ENCODE assay signal across 8 mouse cellular contexts in the genomic region with DNA sequence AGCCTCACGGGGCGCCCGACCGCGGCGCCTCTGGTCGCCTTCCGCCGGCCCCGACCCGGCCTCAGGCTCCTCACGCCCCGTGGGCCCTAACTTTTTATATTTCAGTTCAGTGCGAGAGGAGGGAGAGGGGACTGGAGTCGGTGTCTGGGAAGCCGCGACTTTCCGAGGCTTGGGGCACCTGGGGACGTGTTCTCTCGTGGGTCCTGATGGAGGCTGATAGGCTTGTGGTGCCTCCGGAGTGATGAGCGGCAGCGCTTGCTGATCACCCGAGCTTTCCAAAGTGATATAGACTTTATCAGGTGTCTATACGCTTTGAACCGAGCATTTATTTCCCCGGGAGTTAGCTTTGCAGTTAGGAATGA. TPM values are rescaled to one million over a fixed set of nuclear protein-coding genes. Genes with fewer than 3 reads are reported as not detected.
DNase-seq lines count a peak whose midpoint lies in the region; ATAC-seq and TF ChIP-seq lines count a peak whose summit lies in the region.

No protein-coding gene starts in this region.

- under 1% methylated on average over 27 of the region's 27 CpGs for WGBS in heart, embryonic 10.5 days
- WGBS in forebrain, embryonic 11.5 days, result under 1% methylated on average over 27 of the region's 27 CpGs
- under 1% methylated on average over 27 of the region's 27 CpGs for WGBS in liver, embryonic 12.5 days (ENCODE audit: insufficient replicate concordance)
- under 1% methylated on average over 26 of the region's 27 CpGs for WGBS in stomach, postnatal 0 days

- H3K27ac ChIP-seq in heart, embryonic 10.5 days, result peak overlapping the region; percentile 92
- H3K27ac ChIP-seq in forebrain, embryonic 11.5 days (ENCODE audit: low read depth, low read length), result peak overlapping the region; percentile 86
- peak overlapping the region; percentile 78 for H3K27ac ChIP-seq in liver, embryonic 12.5 days
- H3K27ac ChIP-seq in stomach, postnatal 0 days (replicated peaks), result peak overlapping the region; percentile 90

- H3K36me3 ChIP-seq in heart, embryonic 10.5 days, result no peaks in the 10 kb centered on the region
- H3K36me3 ChIP-seq in forebrain, embryonic 11.5 days (ENCODE audit: control insufficient read depth, insufficient read depth, low read length), result no peaks in the 10 kb centered on the region
- no peaks in the 10 kb centered on the region for H3K36me3 ChIP-seq in liver, embryonic 12.5 days
- no peaks in the 10 kb centered on the region for H3K36me3 ChIP-seq in stomach, postnatal 0 days (ENCODE audit: control insufficient read depth, insufficient read depth, low read length)

- ATAC-seq in CD4-positive, CD25-positive, alpha-beta regulatory T cell, adult 4 months, result peak; percentile 50
- ATAC-seq in forebrain, embryonic 11.5 days (replicated peaks; ENCODE audit: low FRiP score), result no peak; the same call in 1 of the 2 replicates
- peak; percentile 43 for ATAC-seq in liver, embryonic 12.5 days
- no peak for ATAC-seq in stomach, postnatal 0 days (ENCODE audit: low FRiP score, low TSS enrichment)

- H3K4me3 ChIP-seq in heart, embryonic 10.5 days, result peak overlapping the region; percentile 92
- H3K4me3 ChIP-seq in forebrain, embryonic 11.5 days (ENCODE audit: low read depth, low read length), result peak overlapping the region; percentile 93
- H3K4me3 ChIP-seq in liver, embryonic 12.5 days, result peak overlapping the region; percentile 77
- peak overlapping the region; percentile 91 for H3K4me3 ChIP-seq in stomach, postnatal 0 days (ENCODE audit: low read depth, low read length)

- H3K9me3 ChIP-seq in heart, embryonic 10.5 days, result no peaks in the 10 kb centered on the region
- H3K9me3 ChIP-seq in forebrain, embryonic 11.5 days (ENCODE audit: control insufficient read depth, low read length), result no peaks in the 10 kb centered on the region
- H3K9me3 ChIP-seq in liver, embryonic 12.5 days (replicated peaks), result no peaks in the 10 kb centered on the region; the same call in 1 of the 2 replicates
- H3K9me3 ChIP-seq in stomach, postnatal 0 days (ENCODE audit: control insufficient read depth, low read length), result no peaks in the 10 kb centered on the region

- intact Hi-C loops in heart, postnatal 36 days (cut with DNase I), result no loop called here

- DNase-seq in heart, embryonic 10.5 days (ENCODE audit: low spot score), result peak; percentile 78
- no peak for DNase-seq in heart, postnatal 36 days
- DNase-seq in forebrain, embryonic 11.5 days (ENCODE audit: low spot score), result no peak
- DNase-seq in stomach, postnatal 0 days (ENCODE audit: low spot score), result no peak
- DNase-seq in B cell, adult 2 months, result no peak
- no peak for DNase-seq in spleen, postnatal 4 days (ENCODE audit: low spot score in 2 of 2)

- TF ChIP-seq CTCF in stomach, postnatal 0 days (IDR thresholded peaks at IDR 0.05; ENCODE audit: low read depth), result 0 out of 2 replicates have a peak, but pooled peaks have one; percentile 5

- peak overlapping the region; percentile 87 for H3K4me2 ChIP-seq in forebrain, embryonic 11.5 days (ENCODE audit: low read depth, low read length, severe bottlenecking)
- peak overlapping the region; percentile 83 for H3K4me2 ChIP-seq in liver, embryonic 12.5 days
- H3K4me2 ChIP-seq in stomach, postnatal 0 days (replicated peaks; ENCODE audit: low read depth), result peak overlapping the region; percentile 85

- no peaks in the 10 kb centered on the region for H3K27me3 ChIP-seq in heart, embryonic 10.5 days (ENCODE audit: insufficient read depth, poor library complexity, severe bottlenecking)
- no peaks in the 10 kb centered on the region for H3K27me3 ChIP-seq in forebrain, embryonic 11.5 days (ENCODE audit: control insufficient read depth, insufficient read depth, low read length)
- no peaks in the 10 kb centered on the region for H3K27me3 ChIP-seq in liver, embryonic 12.5 days (replicated peaks)
- H3K27me3 ChIP-seq in stomach, postnatal 0 days (ENCODE audit: control insufficient read depth, insufficient read depth, low read length), result no peaks in the 10 kb centered on the region

- no peak for TF ChIP-seq EP300 in stomach, postnatal 0 days (optimal IDR thresholded peaks at IDR 0.05)

- H3K4me1 ChIP-seq in heart, embryonic 10.5 days, result 0 out of 2 replicates have a peak, but pooled peaks cover 7% of the 10 kb centered on the region
- H3K4me1 ChIP-seq in forebrain, embryonic 11.5 days (replicated peaks; ENCODE audit: control insufficient read depth, insufficient read depth, low read length), result 0 out of 2 replicates have a peak, but pooled peaks cover 4% of the 10 kb centered on the region
- peaks cover 41% of the 10 kb centered on the region for H3K4me1 ChIP-seq in liver, embryonic 12.5 days
- no peaks in the 10 kb centered on the region for H3K4me1 ChIP-seq in stomach, postnatal 0 days (replicated peaks; ENCODE audit: control insufficient read depth, insufficient read depth)

- peak overlapping the region; percentile 94 for H3K9ac ChIP-seq in forebrain, embryonic 11.5 days (ENCODE audit: low read length)
- H3K9ac ChIP-seq in liver, embryonic 12.5 days, result peak overlapping the region; percentile 85
- H3K9ac ChIP-seq in stomach, postnatal 0 days (ENCODE audit: low read length), result peak overlapping the region; percentile 92

RNA-seq across cellular contexts. Expression of gene Dis3l2, which starts 0.3 kb away (rescaled TPM):
- 20.6 and 23.2 TPM in 2 replicates for polyA plus RNA-seq in heart, embryonic 10.5 days (2016; fragmentation: Nextera tagmentation; extraction: Ambion mirVana)
- total RNA-seq in heart, postnatal 36 days (2021), result 10 to 100 TPM; 11.4 to 12.4 TPM
- polyA plus RNA-seq in CD4-positive, CD25-positive, alpha-beta regulatory T cell, adult 4 months (2017; shearing (Covaris generic)), result 10 to 100 TPM; 22.8 to 35.5 TPM
- polyA plus RNA-seq in forebrain, embryonic 11.5 days (2014; fragmentation: Nextera tagmentation; extraction: Ambion mirVana), result 40.5 and 40.6 TPM in 2 replicates
- 13.2 and 15.0 TPM in 2 replicates for polyA plus RNA-seq in liver, embryonic 12.5 days (2016; fragmentation: Nextera tagmentation; extraction: Ambion mirVana)
- polyA plus RNA-seq in stomach, postnatal 0 days (2015; fragmentation: Nextera tagmentation; extraction: Ambion mirVana), result 12.3 and 13.4 TPM in 2 replicates

RNA-seq across cellular contexts. Expression of gene Nppc, which starts 33.6 kb away (rescaled TPM):
- 0.37 and 0.38 TPM in 2 replicates for polyA plus RNA-seq in heart, embryonic 10.5 days (2016; fragmentation: Nextera tagmentation; extraction: Ambion mirVana)
- total RNA-seq in heart, postnatal 36 days (2021), result under 1 TPM in 1 of 2 experiments, not detected in 1; 0.28 TPM
- polyA plus RNA-seq in CD4-positive, CD25-positive, alpha-beta regulatory T cell, adult 4 months (2017; shearing (Covaris generic)), result not detected
- polyA plus RNA-seq in forebrain, embryonic 11.5 days (2014; fragmentation: Nextera tagmentation; extraction: Ambion mirVana), result 0.79 and 0.98 TPM in 2 replicates
- polyA plus RNA-seq in liver, embryonic 12.5 days (2016; fragmentation: Nextera tagmentation; extraction: Ambion mirVana), result not detected in 2 replicates
- polyA plus RNA-seq in stomach, postnatal 0 days (2015; fragmentation: Nextera tagmentation; extraction: Ambion mirVana), result 3.5 and 4.1 TPM in 2 replicates

Comparison
In these comparisons a context has a peak if more than half of its experiments do, and no peak if none do; other contexts are left out.
1. ATAC-seq: peak in CD4-positive, CD25-positive, alpha-beta regulatory T cell, adult 4 months (single experiment) and liver, embryonic 12.5 days (single experiment); none in forebrain, embryonic 11.5 days (single experiment) and stomach, postnatal 0 days (single experiment).
2. Peak in every context shown above with its lines, with median percentiles within 50 percentile points of each other: H3K27ac ChIP-seq, H3K4me3 ChIP-seq, H3K4me2 ChIP-seq and H3K9ac ChIP-seq.